Comparison of ENCODE assay signal across 13 mouse cellular contexts in the genomic region with DNA sequence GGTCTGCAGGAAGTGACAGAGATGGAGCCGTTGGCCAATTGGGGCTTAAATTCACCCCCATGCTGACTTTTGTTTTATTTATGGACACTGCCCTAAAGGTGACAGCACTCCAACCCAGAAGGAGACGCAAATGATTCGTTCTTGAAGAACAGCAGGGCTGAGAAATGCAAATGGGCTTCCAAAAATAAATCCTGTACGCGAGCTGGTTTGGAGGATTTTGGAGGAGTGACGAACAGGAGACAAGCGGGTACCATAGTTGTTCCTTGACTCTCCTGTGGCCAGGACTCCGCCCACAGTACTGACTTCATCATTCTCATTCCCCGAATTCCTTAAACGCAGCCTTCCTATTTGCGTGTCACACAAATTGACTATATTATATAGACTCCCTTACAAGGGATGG.
"Had no signal": no experiment of that assay in that cellular context is flagged by ENCODE, and none has a peak within 500 bp of the region (broad histone marks: within the 10 kb centered on the region; RNA-seq: fewer than 3 reads in every experiment).

No protein-coding gene starts in this region.

- H3K4me1 ChIP-seq: midbrain, embryonic 13.5 days; stomach, embryonic 15.5 days had no signal

- H3K27ac ChIP-seq: left cerebral cortex, adult 2 months; liver, embryonic 15.5 days; midbrain, embryonic 13.5 days; neural tube, embryonic 15.5 days; stomach, embryonic 15.5 days had no signal

- H3K9ac ChIP-seq: liver, embryonic 15.5 days; midbrain, embryonic 13.5 days; neural tube, embryonic 15.5 days; stomach, embryonic 15.5 days had no signal

- H3K36me3 ChIP-seq: liver, embryonic 15.5 days; midbrain, embryonic 13.5 days; neural tube, embryonic 15.5 days; stomach, embryonic 15.5 days had no signal

- ATAC-seq: lung, postnatal 0 days; midbrain, embryonic 13.5 days had no signal

- DNase-seq: kidney, postnatal 25 days; lung, adult 2 months; lung, postnatal 36 days; thymus, adult 2 months; thymus, postnatal 36 days had no signal

- H3K4me2 ChIP-seq: liver, embryonic 11.5 days; liver, embryonic 15.5 days; midbrain, embryonic 13.5 days; neural tube, embryonic 15.5 days; stomach, embryonic 15.5 days had no signal

- H3K4me3 ChIP-seq: left cerebral cortex, adult 2 months; limb, embryonic 10.5 days; liver, embryonic 15.5 days; midbrain, embryonic 13.5 days; neural tube, embryonic 15.5 days; stomach, embryonic 15.5 days had no signal

- H3K9me3 ChIP-seq: limb, embryonic 10.5 days; liver, embryonic 15.5 days; midbrain, embryonic 13.5 days; neural tube, embryonic 15.5 days; stomach, embryonic 15.5 days had no signal

- H3K27me3 ChIP-seq: liver, embryonic 15.5 days; midbrain, embryonic 13.5 days; neural tube, embryonic 15.5 days; stomach, embryonic 15.5 days had no signal
